Mouse (Mus musculus) kidney, embryonic 16.5 days (tissue): ENCODE results near the gene Smim17. TPM values are rescaled to one million over a fixed set of nuclear protein-coding genes. Genes with fewer than 3 reads are reported as not detected.
"Not testable (repeated sequence)": the region's sequence is repeated elsewhere in the genome, so short reads cannot be mapped to it uniquely, and the experiment has no call there.

Experiments
- ATAC-seq: fragments of 200-750 bp; cut with Nextera tagmentation; 2 replicates; pipeline ENCODE4 v1.8.0; 2017; ENCODE audit warnings: moderate TSS enrichment; ENCODE audit not compliant: low FRiP score, low TSS enrichment
- H3K27ac ChIP-seq: fragments of 300-500 bp; sonication (generic); 2 replicates; pipeline ENCODE4 v1.5.1; 2014; ENCODE audit warnings: low read length
- H3K27me3 ChIP-seq: fragments of 300-500 bp; sonication (generic); 2 replicates; pipeline ENCODE4 v1.6.1; 2014; ENCODE audit warnings: low read length, control low read depth, mixed read lengths; ENCODE audit not compliant: insufficient read depth
- H3K36me3 ChIP-seq: fragments of 300-500 bp; sonication (generic); 2 replicates; pipeline ENCODE4 v1.6.1; 2014; ENCODE audit warnings: low read length, control low read depth, mixed read lengths; ENCODE audit not compliant: insufficient read depth
- H3K4me1 ChIP-seq: fragments of 300-500 bp; sonication (generic); 2 replicates; pipeline ENCODE4 v1.6.1; 2014; ENCODE audit warnings: low read length, control low read depth, mixed read lengths; ENCODE audit not compliant: insufficient read depth
- H3K4me2 ChIP-seq: fragments of 300-500 bp; sonication (generic); replicated peaks from 2 replicates; pipeline ENCODE4 v1.6.1; 2014; ENCODE audit warnings: low read depth, low read length
- H3K4me3 ChIP-seq: fragments of 300-500 bp; sonication (generic); 2 replicates; pipeline ENCODE4 v1.5.1; 2014; ENCODE audit warnings: mild to moderate bottlenecking, low read length
- H3K9ac ChIP-seq: fragments of 300-500 bp; sonication (generic); replicated peaks from 2 replicates; pipeline ENCODE4 v1.6.1; 2014; ENCODE audit warnings: low read length
- H3K9me3 ChIP-seq: fragments of 300-500 bp; sonication (generic); 2 replicates; pipeline ENCODE4 v1.6.1; 2016; ENCODE audit warnings: low read length, control low read depth
- WGBS: fragments of 180-500 bp; shearing (Covaris S2); extraction: QIAGEN DNeasy Blood & Tissue Kit; methylation state at CpG from one replicate; pipeline ENCODE4 v1.1.7; 2014; 5-methylcytosine and 5-hydroxymethylcytosine counted together
- polyA plus RNA-seq: library from polyadenylated mRNA; unstranded; fragments of >200 nt; fragmentation: Nextera tagmentation; extraction: Ambion mirVana; gene quantifications from 2 replicates; pipeline ENCODE4 v1.2.1, GENCODE M21; 2015

Gene Smim17
- polyA plus RNA-seq, 1 experiment from 2014 or later, result not detected

DNA sequence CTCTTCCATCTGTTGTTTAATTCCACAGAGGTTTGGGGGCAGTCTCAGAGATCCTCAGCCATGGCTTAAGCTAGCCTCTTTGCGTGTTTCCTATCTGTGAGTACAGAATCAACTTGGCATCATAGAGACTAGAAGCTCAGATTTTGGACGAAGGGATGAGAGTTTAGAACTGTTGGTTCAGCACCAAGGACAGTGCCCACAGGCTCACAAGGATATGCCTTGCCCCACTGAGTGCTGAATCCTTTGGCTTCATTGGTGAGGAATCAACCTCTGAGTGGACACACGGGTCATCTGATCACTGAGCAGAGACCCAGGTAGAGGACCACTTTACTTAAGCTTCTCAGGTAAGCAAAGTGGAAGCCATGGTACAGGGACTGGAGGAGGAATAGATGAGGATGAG is 57.9 kb downstream of the Smim17 start:
- Histone ChIP-seq H3K4me3 (no peak overlapping the region), H3K9ac (no peak overlapping the region), H3K4me2 (no peak overlapping the region), H3K27ac (no peak overlapping the region), H3K27me3 (no peaks in the 10 kb centered on the region), H3K9me3 (peaks cover 6% of the 10 kb centered on the region), H3K36me3 (no peaks in the 10 kb centered on the region), H3K4me1 (no peaks in the 10 kb centered on the region)
- WGBS, result 41% methylated on average over 3 of the region's 3 CpGs
- ATAC-seq, result no peak

- Histone ChIP-seq H3K27me3 (no peaks in the 10 kb centered on the region), H3K4me1 (no peaks in the 10 kb centered on the region), H3K4me3 (no peak within 1 kb of the TSS), H3K9ac (no peak within 1 kb of the TSS), H3K4me2 (no peak within 1 kb of the TSS), H3K36me3 (no peaks in the 10 kb centered on the region), H3K27ac (no peak within 1 kb of the TSS), H3K9me3 (no peaks in the 10 kb centered on the region)
- no peak for ATAC-seq
Observed at GRCm38 (mm10) chr7:6466951-6467350, 68.4 kb downstream of the Smim17 start, which contains the start of gene Olfr1346. Gene Olfr1346 (plus strand): TSS chr7:6467101.

GRCm38 (mm10) chr7:6477633-6478032 is 79.1 kb downstream of the Smim17 start:
- not testable (repeated sequence) for H3K36me3 ChIP-seq, H3K9me3 ChIP-seq, H3K4me2 ChIP-seq, H3K27ac ChIP-seq, H3K4me1 ChIP-seq, H3K27me3 ChIP-seq, ATAC-seq, H3K4me3 ChIP-seq, H3K9ac ChIP-seq
- WGBS, result 83% methylated on average over 2 of the region's 2 CpGs

Other genes starting within 250 kb of the Smim17 start
- gene Zfp787, start 242.7 kb upstream of the Smim17 start, polyA plus RNA-seq, result 27.7 and 31.8 TPM in 2 replicates
- 69.9 and 73.5 TPM in 2 replicates for gene Zfp444, start 226.5 kb upstream of the Smim17 start, polyA plus RNA-seq
- gene Galp, start 201.6 kb upstream of the Smim17 start, polyA plus RNA-seq, result not detected in 2 replicates
- not detected in 2 replicates for gene Zscan5b, start 176.4 kb upstream of the Smim17 start, polyA plus RNA-seq
- not detected in 2 replicates for gene Epp13, start 146.0 kb upstream of the Smim17 start, polyA plus RNA-seq
- gene Zfp667, start 112.1 kb upstream of the Smim17 start, polyA plus RNA-seq, result 4.9 and 6.8 TPM in 2 replicates
- 5.8 and 6.3 TPM in 2 replicates for gene Zfp583, start 67.4 kb upstream of the Smim17 start, polyA plus RNA-seq
- gene Gm3854, start 55.0 kb upstream of the Smim17 start, polyA plus RNA-seq, result 2.3 TPM in 2 replicates
- 1.6 and 3.9 TPM in 2 replicates for gene Zfp78, start 35.4 kb upstream of the Smim17 start, polyA plus RNA-seq
- gene Zfp28, start 15.4 kb upstream of the Smim17 start, polyA plus RNA-seq, result 8.9 and 9.0 TPM in 2 replicates
- gene Gm20715, start 11.6 kb downstream of the Smim17 start, polyA plus RNA-seq, result not detected in 2 replicates
- gene Olfr1344, start 40.0 kb downstream of the Smim17 start, polyA plus RNA-seq, result not detected in 2 replicates
- not detected in 2 replicates for gene Olfr1336, start 57.5 kb downstream of the Smim17 start, polyA plus RNA-seq
- gene Olfr1346, start 68.4 kb downstream of the Smim17 start, polyA plus RNA-seq, result not detected in 2 replicates
- not detected in 2 replicates for gene Olfr5, start 88.2 kb downstream of the Smim17 start, polyA plus RNA-seq
- gene Olfr1347, start 101.0 kb downstream of the Smim17 start, polyA plus RNA-seq, result not detected in 2 replicates
- gene Olfr1348, start 110.0 kb downstream of the Smim17 start, polyA plus RNA-seq, result not detected in 2 replicates
- gene Olfr1349, start 124.2 kb downstream of the Smim17 start, polyA plus RNA-seq, result not detected in 2 replicates
- gene Olfr1350, start 166.1 kb downstream of the Smim17 start, polyA plus RNA-seq, result not detected in 2 replicates